Mouse (Mus musculus): ENCODE data around the gene Olfr624. TPM values are rescaled to one million over a fixed set of nuclear protein-coding genes. Genes with fewer than 3 reads are reported as not detected.
"Not testable (repeated sequence)": the region's sequence is repeated elsewhere in the genome, so short reads cannot be mapped to it uniquely, and the experiment has no call there.

Olfr624 gene
- polyA plus RNA-seq (2015; fragmentation: Nextera tagmentation; extraction: Ambion mirVana), result 0.04 TPM in 1 of 2 replicates, not detected in the other

- H3K9me3 ChIP-seq, result no peaks in the 10 kb centered on the region
- no peaks in the 10 kb centered on the region for H3K36me3 ChIP-seq
- H3K4me1 ChIP-seq, result no peaks in the 10 kb centered on the region
- no peak for ATAC-seq (ENCODE audit: borderline replicate concordance, extremely low read depth, low FRiP score, low TSS enrichment)
- H3K27ac ChIP-seq, result no peak within 1 kb of the TSS
- no peak within 1 kb of the TSS for H3K9ac ChIP-seq
- H3K4me2 ChIP-seq, result no peak within 1 kb of the TSS
- no peaks in the 10 kb centered on the region for H3K27me3 ChIP-seq
- H3K4me3 ChIP-seq, result no peak within 1 kb of the TSS
- 89% methylated on average over 2 of the region's 2 CpGs for WGBS
Observed at GRCm38 (mm10) chr7:103671091-103671490, at the start of gene Olfr624. Gene Olfr624 (minus strand): TSS chr7:103671191.

- not testable (repeated sequence) for H3K9ac ChIP-seq, H3K9me3 ChIP-seq
Observed at GRCm38 (mm10) chr7:103716398-103716797, 45.4 kb upstream of the Olfr624 start.

GRCm38 (mm10) chr7:103714371-103714770 is 43.4 kb upstream of the Olfr624 start, which contains the start of gene Olfr243:
Gene Olfr243 (plus strand): TSS chr7:103714671.
- Histone ChIP-seq H3K9ac (no peak within 1 kb of the TSS), H3K27ac (no peak within 1 kb of the TSS)
- no peak for ATAC-seq (ENCODE audit: borderline replicate concordance, extremely low read depth, low FRiP score, low TSS enrichment)

More at GRCm38 (mm10) chr7:103716398-103716797, 45.4 kb upstream of the Olfr624 start:
- H3K27me3 ChIP-seq; ATAC-seq (ENCODE audit: borderline replicate concordance, extremely low read depth, low FRiP score, low TSS enrichment); H3K4me2 ChIP-seq; H3K4me1 ChIP-seq; H3K27ac ChIP-seq; H3K36me3 ChIP-seq; H3K4me3 ChIP-seq: not testable (repeated sequence)
- 76% methylated on average over 1 of the region's 1 CpGs for WGBS

GRCm38 (mm10) chr7:103712024-103712423 is 41.0 kb upstream of the Olfr624 start:
- Histone ChIP-seq H3K9me3 (no peaks in the 10 kb centered on the region), H3K4me2 (no peak overlapping the region), H3K27ac (no peak overlapping the region), H3K4me1 (no peaks in the 10 kb centered on the region), H3K9ac (no peak overlapping the region), H3K36me3 (no peaks in the 10 kb centered on the region), H3K27me3 (no peaks in the 10 kb centered on the region), H3K4me3 (no peak overlapping the region)
- 38% methylated on average over 2 of the region's 2 CpGs for WGBS
- ATAC-seq (ENCODE audit: borderline replicate concordance, extremely low read depth, low FRiP score, low TSS enrichment), result no peak

More at GRCm38 (mm10) chr7:103714371-103714770, 43.4 kb upstream of the Olfr624 start, which contains the start of gene Olfr243:
- Histone ChIP-seq H3K4me2 (no peak within 1 kb of the TSS), H3K9me3 (no peaks in the 10 kb centered on the region), H3K36me3 (no peaks in the 10 kb centered on the region), H3K4me3 (no peak within 1 kb of the TSS), H3K4me1 (no peaks in the 10 kb centered on the region), H3K27me3 (no peaks in the 10 kb centered on the region)

GRCm38 (mm10) chr7:103699469-103699868 is 28.5 kb upstream of the Olfr624 start:
- Histone ChIP-seq H3K9ac (no peak overlapping the region), H3K36me3 (no peaks in the 10 kb centered on the region), H3K27me3 (no peaks in the 10 kb centered on the region), H3K4me3 (no peak overlapping the region), H3K4me2 (no peak overlapping the region), H3K9me3 (no peaks in the 10 kb centered on the region), H3K4me1 (no peaks in the 10 kb centered on the region), H3K27ac (no peak overlapping the region)
- no peak for ATAC-seq (ENCODE audit: borderline replicate concordance, extremely low read depth, low FRiP score, low TSS enrichment)
- 89% methylated on average over 4 of the region's 4 CpGs for WGBS

- H3K9me3 ChIP-seq, result no peaks in the 10 kb centered on the region
Observed at GRCm38 (mm10) chr7:103682420-103682819, 11.4 kb upstream of the Olfr624 start, which contains the start of gene Olfr625-ps1. Gene Olfr625-ps1 (plus strand): TSS chr7:103682720.

GRCm38 (mm10) chr7:103663598-103663997 is 7.4 kb downstream of the Olfr624 start, which contains the start of gene Olfr623:
Gene Olfr623 (minus strand): TSS chr7:103663698.
- Histone ChIP-seq H3K27ac (no peak within 1 kb of the TSS), H3K4me1 (no peaks in the 10 kb centered on the region), H3K36me3 (no peaks in the 10 kb centered on the region), H3K9me3 (no peaks in the 10 kb centered on the region), H3K4me3 (no peak within 1 kb of the TSS), H3K27me3 (no peaks in the 10 kb centered on the region), H3K4me2 (no peak within 1 kb of the TSS), H3K9ac (no peak within 1 kb of the TSS)
- no peak for ATAC-seq (ENCODE audit: borderline replicate concordance, extremely low read depth, low FRiP score, low TSS enrichment)

More at GRCm38 (mm10) chr7:103682420-103682819, 11.4 kb upstream of the Olfr624 start, which contains the start of gene Olfr625-ps1:
- no peaks in the 10 kb centered on the region for H3K27me3 ChIP-seq
- no peaks in the 10 kb centered on the region for H3K36me3 ChIP-seq
- H3K4me1 ChIP-seq, result no peaks in the 10 kb centered on the region
- no peak within 1 kb of the TSS for H3K4me3 ChIP-seq
- no peak within 1 kb of the TSS for H3K9ac ChIP-seq
- H3K4me2 ChIP-seq, result no peak within 1 kb of the TSS
- no peak within 1 kb of the TSS for H3K27ac ChIP-seq
- no peak for ATAC-seq (ENCODE audit: borderline replicate concordance, extremely low read depth, low FRiP score, low TSS enrichment)

GRCm38 (mm10) chr7:103644070-103644469 is 26.9 kb downstream of the Olfr624 start:
- no peak overlapping the region for H3K4me3 ChIP-seq
- H3K4me2 ChIP-seq, result no peak overlapping the region
- no peak for ATAC-seq (ENCODE audit: borderline replicate concordance, extremely low read depth, low FRiP score, low TSS enrichment)
- no peak overlapping the region for H3K27ac ChIP-seq
- H3K9me3 ChIP-seq, result no peaks in the 10 kb centered on the region
- H3K9ac ChIP-seq, result no peak overlapping the region
- no peaks in the 10 kb centered on the region for H3K27me3 ChIP-seq
- no peaks in the 10 kb centered on the region for H3K4me1 ChIP-seq
- no peaks in the 10 kb centered on the region for H3K36me3 ChIP-seq
- WGBS, result 79% methylated on average over 4 of the region's 4 CpGs

GRCm38 (mm10) chr7:103642602-103643001 is 28.4 kb downstream of the Olfr624 start, which contains the start of gene Olfr622:
Gene Olfr622 (minus strand): TSS chr7:103642702.
- no peak for ATAC-seq (ENCODE audit: borderline replicate concordance, extremely low read depth, low FRiP score, low TSS enrichment)
- 77% methylated on average over 1 of the region's 1 CpGs for WGBS
- no peak within 1 kb of the TSS for H3K4me2 ChIP-seq

GRCm38 (mm10) chr7:103636795-103637194 is 34.2 kb downstream of the Olfr624 start:
- H3K36me3 ChIP-seq, result no peaks in the 10 kb centered on the region
- no peaks in the 10 kb centered on the region for H3K9me3 ChIP-seq
- no peaks in the 10 kb centered on the region for H3K4me1 ChIP-seq
- H3K27me3 ChIP-seq, result no peaks in the 10 kb centered on the region
- ATAC-seq (ENCODE audit: borderline replicate concordance, extremely low read depth, low FRiP score, low TSS enrichment), result no peak
- H3K27ac ChIP-seq, result no peak overlapping the region
- H3K4me3 ChIP-seq, result no peak overlapping the region
- H3K4me2 ChIP-seq, result no peak overlapping the region
- no peak overlapping the region for H3K9ac ChIP-seq

More at GRCm38 (mm10) chr7:103642602-103643001, 28.4 kb downstream of the Olfr624 start, which contains the start of gene Olfr622:
- Histone ChIP-seq H3K4me3 (no peak within 1 kb of the TSS), H3K9me3 (no peaks in the 10 kb centered on the region), H3K9ac (no peak within 1 kb of the TSS), H3K27me3 (no peaks in the 10 kb centered on the region), H3K36me3 (no peaks in the 10 kb centered on the region), H3K4me1 (no peaks in the 10 kb centered on the region), H3K27ac (no peak within 1 kb of the TSS)
